ENCODE assay signal across 8 mouse cellular contexts in genomic region chr17:28800671-28801412, GRCm38 (mm10). TPM values are rescaled to one million over a fixed set of nuclear protein-coding genes. Genes with fewer than 3 reads are reported as not detected.
DNase-seq lines count a peak whose midpoint lies in the region; ATAC-seq lines count a peak whose summit lies in the region.

Gene Brpf3 (plus strand): TSS chr17:28801090.

- peaks cover 40% of the 10 kb centered on the region for H3K4me1 ChIP-seq in heart, embryonic 13.5 days
- peaks cover 58% of the 10 kb centered on the region for H3K4me1 ChIP-seq in liver, embryonic 12.5 days

- DNase-seq in B cell, adult 2 months = peak; percentile 83 to 85
- peak; percentile 88 for DNase-seq in brain, adult 2 months (ENCODE audit: low read depth, low spot score)
- DNase-seq in fibroblast of lung, adult 2 months (ENCODE audit: low read depth) = peak; percentile 11
- peak; percentile 90 for DNase-seq in kidney, postnatal 10 days
- peak; percentile 82 for DNase-seq in naive thymus-derived CD4-positive, alpha-beta T cell, adult 2 months (ENCODE audit: low read depth)
- peak; percentile 78 for DNase-seq in splenic B cell, adult 2 months (ENCODE audit: low read depth, low spot score)

- peak within 1 kb of the TSS; percentile 96 for H3K4me2 ChIP-seq in heart, embryonic 13.5 days
- H3K4me2 ChIP-seq in liver, embryonic 12.5 days = peak within 1 kb of the TSS; percentile 95

- WGBS in heart, embryonic 13.5 days = under 1% methylated on average over 80 of the region's 99 CpGs
- WGBS in liver, embryonic 12.5 days (ENCODE audit: insufficient replicate concordance) = 1% methylated on average over 57 of the region's 99 CpGs

- ATAC-seq in heart, embryonic 13.5 days (ENCODE audit: extremely low read depth, insufficient number of reproducible peaks, low FRiP score, low TSS enrichment) = peak; percentile 67
- peak; percentile 63 for ATAC-seq in liver, embryonic 12.5 days

- H3K27me3 ChIP-seq in heart, embryonic 13.5 days (replicated peaks) = no peaks in the 10 kb centered on the region
- H3K27me3 ChIP-seq in liver, embryonic 12.5 days (replicated peaks) = peaks cover 9% of the 10 kb centered on the region; the same call in 1 of the 2 replicates
- H3K27me3 ChIP-seq in splenic B cell, adult 2 months (ENCODE audit: control insufficient read depth, insufficient read depth, low read length, poor library complexity, severe bottlenecking) = no peaks in the 10 kb centered on the region

- H3K27ac ChIP-seq in heart, embryonic 13.5 days (replicated peaks) = peak within 1 kb of the TSS; percentile 99
- peak within 1 kb of the TSS; percentile 99 for H3K27ac ChIP-seq in liver, embryonic 12.5 days

- H3K4me3 ChIP-seq in heart, embryonic 13.5 days = peak within 1 kb of the TSS; percentile 87
- H3K4me3 ChIP-seq in liver, embryonic 12.5 days = peak within 1 kb of the TSS; percentile 95

- no peaks in the 10 kb centered on the region for H3K9me3 ChIP-seq in heart, embryonic 13.5 days
- no peaks in the 10 kb centered on the region for H3K9me3 ChIP-seq in liver, embryonic 12.5 days (replicated peaks)

- peaks cover 6% of the 10 kb centered on the region for H3K36me3 ChIP-seq in heart, embryonic 13.5 days
- peaks cover 23% of the 10 kb centered on the region for H3K36me3 ChIP-seq in liver, embryonic 12.5 days
- no peaks in the 10 kb centered on the region for H3K36me3 ChIP-seq in splenic B cell, adult 2 months (ENCODE audit: control insufficient read depth, insufficient read depth, low read length, poor library complexity, severe bottlenecking)

- H3K9ac ChIP-seq in heart, embryonic 13.5 days = peak within 1 kb of the TSS; percentile 100
- H3K9ac ChIP-seq in liver, embryonic 12.5 days = peak within 1 kb of the TSS; percentile 100

RNA-seq across cellular contexts. Expression of gene Brpf3, which starts in this region (rescaled TPM):
- polyA plus RNA-seq in heart, embryonic 13.5 days (2015; fragmentation: Nextera tagmentation; extraction: Ambion mirVana) = 7.0 and 8.3 TPM in 2 replicates
- 67.4 and 68.8 TPM in 2 replicates for polyA plus RNA-seq in liver, embryonic 12.5 days (2016; fragmentation: Nextera tagmentation; extraction: Ambion mirVana)

Comparison
In these comparisons a context has a peak if more than half of its experiments do, and no peak if none do; other contexts are left out.
1. Peak in every context shown above with its lines: DNase-seq, ATAC-seq, H3K4me3 ChIP-seq and H3K27ac ChIP-seq.
2. DNase-seq: peak in every context shown above with its lines; median percentile 90 in kidney, postnatal 10 days; 88 in brain, adult 2 months; 84 in B cell, adult 2 months; 82 in naive thymus-derived CD4-positive, alpha-beta T cell, adult 2 months; 78 in splenic B cell, adult 2 months; 11 in fibroblast of lung, adult 2 months.